Mouse (Mus musculus) midbrain, embryonic 12.5 days (tissue): ENCODE measurements around the gene Ubfd1. TPM values are rescaled to one million over a fixed set of nuclear protein-coding genes. Genes with fewer than 3 reads are reported as not detected.
"Not testable (repeated sequence)": the region's sequence is repeated elsewhere in the genome, so short reads cannot be mapped to it uniquely, and the experiment has no call there.

Experiments used
- ATAC-seq: fragments of 200-750 bp; cut with Nextera tagmentation; 2 replicates; pipeline ENCODE4 v1.8.0; 2017; ENCODE audit warnings: low read depth, moderate TSS enrichment, moderate library complexity; ENCODE audit not compliant: low FRiP score
- H3K27ac ChIP-seq: fragments of 300-500 bp; sonication (generic); replicated peaks from 2 replicates; pipeline ENCODE4 v1.5.1; 2016; ENCODE audit warnings: mild to moderate bottlenecking
- H3K27me3 ChIP-seq: fragments of 300-500 bp; sonication (generic); 2 replicates; pipeline ENCODE4 v1.6.1; 2016; ENCODE audit warnings: mild to moderate bottlenecking
- H3K36me3 ChIP-seq: fragments of 300-500 bp; sonication (generic); 2 replicates; pipeline ENCODE4 v1.6.1; 2016
- H3K4me1 ChIP-seq: fragments of 300-500 bp; sonication (generic); 2 replicates; pipeline ENCODE4 v1.6.1; 2016
- H3K4me2 ChIP-seq: fragments of 300-500 bp; sonication (generic); replicated peaks from 2 replicates; pipeline ENCODE4 v1.6.1; 2016; ENCODE audit warnings: mild to moderate bottlenecking, moderate library complexity
- H3K4me3 ChIP-seq: fragments of 300-500 bp; sonication (generic); 2 replicates; pipeline ENCODE4 v1.5.1; 2016; ENCODE audit warnings: mild to moderate bottlenecking
- H3K9ac ChIP-seq: fragments of 300-500 bp; sonication (generic); replicated peaks from 2 replicates; pipeline ENCODE4 v1.6.1; 2016; ENCODE audit warnings: mild to moderate bottlenecking, moderate library complexity
- H3K9me3 ChIP-seq: fragments of 300-500 bp; sonication (generic); 2 replicates; pipeline ENCODE4 v1.6.1; 2016; ENCODE audit warnings: mild to moderate bottlenecking
- WGBS: fragments of 180-500 bp; shearing (Covaris S2); methylation state at CpG from one replicate; pipeline ENCODE4 v1.1.7; 2016; 5-methylcytosine and 5-hydroxymethylcytosine counted together
- polyA plus RNA-seq: library from polyadenylated mRNA; unstranded; fragments of >200 nt; fragmentation: Nextera tagmentation; extraction: Ambion mirVana; gene quantifications from 2 replicates; pipeline ENCODE4 v1.2.1, GENCODE M21; 2016

Ubfd1 gene
- polyA plus RNA-seq, 1 experiment from 2014 or later: 88.6 TPM

DNA sequence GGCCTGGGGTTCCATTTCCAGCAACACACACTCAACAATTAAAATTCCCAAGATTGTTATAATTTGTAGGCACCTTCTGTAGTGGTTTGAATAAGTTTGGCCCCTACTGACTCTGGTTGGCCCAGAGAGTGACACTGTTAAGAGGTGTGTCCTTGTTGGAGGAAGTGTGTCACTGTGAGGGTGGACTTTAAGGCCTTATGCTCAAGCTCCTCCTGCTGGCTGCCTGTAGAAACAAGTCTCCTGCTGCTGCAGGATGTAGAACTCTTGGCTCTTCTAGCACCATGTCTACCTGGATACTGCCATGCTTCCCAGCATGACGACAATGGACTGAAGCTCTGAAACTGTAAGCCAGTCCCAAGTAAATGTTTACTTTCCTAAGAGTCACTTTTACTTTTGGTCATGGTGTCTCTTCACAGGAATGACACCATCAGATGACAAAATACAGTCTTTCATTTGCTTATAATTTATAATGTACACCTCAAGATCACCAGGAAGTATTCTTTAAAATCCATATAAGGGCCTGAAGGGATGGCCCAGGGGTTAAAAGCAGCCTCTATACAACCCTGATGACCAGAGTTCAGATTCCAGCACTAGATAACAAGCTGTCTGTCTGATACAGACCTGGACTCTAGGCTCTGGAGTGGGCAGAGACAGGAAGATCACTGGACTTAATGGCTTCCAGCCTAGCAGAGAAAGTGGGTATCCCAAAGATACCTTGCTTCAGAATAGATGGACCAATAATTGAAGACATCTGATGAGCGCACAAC lies 27.8 kb downstream of the Ubfd1 start:
- ATAC-seq: no peak
- H3K4me3 ChIP-seq: no peak overlapping the region
- H3K9me3 ChIP-seq: no peaks in the 10 kb centered on the region
- peaks cover 80% of the 10 kb centered on the region for H3K36me3 ChIP-seq
- no peak overlapping the region for H3K4me2 ChIP-seq
- no peaks in the 10 kb centered on the region for H3K27me3 ChIP-seq
- H3K27ac ChIP-seq: no peak overlapping the region
- no peak overlapping the region for H3K9ac ChIP-seq
- 94% methylated on average over 2 of the region's 2 CpGs for WGBS
- 0 out of 2 replicates have a peak, but pooled peaks cover under 1% of the 10 kb centered on the region for H3K4me1 ChIP-seq

GRCm38 (mm10) chr7:122098009-122098408 lies 31.0 kb downstream of the Ubfd1 start:
- Histone ChIP-seq H3K9ac (no peak overlapping the region), H3K36me3 (peaks cover 53% of the 10 kb centered on the region), H3K4me2 (no peak overlapping the region), H3K27me3 (no peaks in the 10 kb centered on the region), H3K4me3 (no peak overlapping the region), H3K27ac (no peak overlapping the region), H3K9me3 (no peaks in the 10 kb centered on the region), H3K4me1 (peaks cover 14% of the 10 kb centered on the region)
- WGBS: 96% methylated on average over 3 of the region's 3 CpGs
- ATAC-seq: no peak

GRCm38 (mm10) chr7:122099222-122099621 lies 32.2 kb downstream of the Ubfd1 start:
- H3K4me1 ChIP-seq: peaks cover 14% of the 10 kb centered on the region
- WGBS: 68% methylated on average over 4 of the region's 4 CpGs
- no peak for ATAC-seq
- H3K27me3 ChIP-seq: no peaks in the 10 kb centered on the region
- H3K4me2 ChIP-seq: no peak overlapping the region
- H3K9me3 ChIP-seq: no peaks in the 10 kb centered on the region
- no peak overlapping the region for H3K9ac ChIP-seq
- H3K36me3 ChIP-seq: peaks cover 44% of the 10 kb centered on the region
- H3K4me3 ChIP-seq: no peak overlapping the region
- no peak overlapping the region for H3K27ac ChIP-seq

GRCm38 (mm10) chr7:122101014-122101746 lies 34.2 kb downstream of the Ubfd1 start:
- Histone ChIP-seq H3K4me2 (peak overlapping the region; percentile 64), H3K9ac (peak overlapping the region; percentile 87), H3K4me3 (peak overlapping the region; percentile 77), H3K36me3 (peaks cover 24% of the 10 kb centered on the region), H3K27ac (peak overlapping the region; percentile 49; the same call in 1 of the 2 replicates), H3K4me1 (peaks cover 14% of the 10 kb centered on the region)
- WGBS: 6% methylated on average over 28 of the region's 28 CpGs
- H3K27me3 ChIP-seq, H3K9me3 ChIP-seq: not testable (repeated sequence)
- peak; percentile 79 for ATAC-seq

DNA sequence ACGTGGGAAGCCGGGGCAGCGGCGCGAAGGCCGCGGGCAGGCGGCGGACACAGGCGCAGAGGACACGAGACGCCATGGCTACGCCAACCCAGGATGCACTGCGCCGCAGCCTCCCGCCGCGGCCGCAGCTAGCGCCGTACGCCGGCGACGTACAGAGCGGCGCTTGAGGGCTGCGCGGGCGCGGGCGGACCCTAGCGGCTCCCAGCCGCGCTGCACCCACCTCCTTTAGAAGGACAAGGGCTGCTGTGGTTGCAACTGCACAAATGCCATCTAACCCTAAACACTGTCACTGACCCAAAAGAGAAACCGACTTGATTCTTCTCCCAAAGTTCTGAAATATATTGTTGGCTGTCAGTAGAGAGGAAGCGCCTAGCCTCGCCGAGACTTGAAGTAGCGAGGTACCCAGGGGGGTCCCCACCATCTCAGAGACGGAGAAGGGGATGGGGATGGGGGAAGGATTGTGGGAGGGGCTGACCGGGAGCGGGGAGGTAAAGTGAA lies 34.8 kb downstream of the Ubfd1 start, which contains the start of gene Ndufab1:
Ndufab1 (minus strand) TSS at position 140 of the 498 bp plus-strand sequence.
- Histone ChIP-seq H3K9ac (peak within 1 kb of the TSS; percentile 87), H3K9me3 (no peaks in the 10 kb centered on the region), H3K36me3 (peaks cover 18% of the 10 kb centered on the region), H3K27ac (peak within 1 kb of the TSS; percentile 49; the same call in 1 of the 2 replicates), H3K4me1 (peaks cover 14% of the 10 kb centered on the region), H3K4me3 (peak within 1 kb of the TSS; percentile 77), H3K27me3 (no peaks in the 10 kb centered on the region), H3K4me2 (peak within 1 kb of the TSS; percentile 64)
- WGBS: 0% methylated on average over 38 of the region's 43 CpGs
- peak; percentile 99 for ATAC-seq

GRCm38 (mm10) chr7:122108206-122108605 lies 41.2 kb downstream of the Ubfd1 start:
- no peaks in the 10 kb centered on the region for H3K9me3 ChIP-seq
- no peak overlapping the region for H3K4me3 ChIP-seq
- H3K4me1 ChIP-seq: no peaks in the 10 kb centered on the region
- ATAC-seq: no peak
- peaks cover 27% of the 10 kb centered on the region for H3K36me3 ChIP-seq
- no peak overlapping the region for H3K4me2 ChIP-seq
- no peak overlapping the region for H3K27ac ChIP-seq
- 98% methylated on average over 6 of the region's 6 CpGs for WGBS
- H3K27me3 ChIP-seq: no peaks in the 10 kb centered on the region
- H3K9ac ChIP-seq: no peak overlapping the region

- ATAC-seq: no peak
- H3K4me1 ChIP-seq: no peaks in the 10 kb centered on the region
- H3K4me3 ChIP-seq: no peak overlapping the region
- H3K9ac ChIP-seq: no peak overlapping the region
- peaks cover 78% of the 10 kb centered on the region for H3K36me3 ChIP-seq
- no peaks in the 10 kb centered on the region for H3K9me3 ChIP-seq
- no peak overlapping the region for H3K4me2 ChIP-seq
- WGBS: 91% methylated on average over 4 of the region's 4 CpGs
- no peak overlapping the region for H3K27ac ChIP-seq
- H3K27me3 ChIP-seq: no peaks in the 10 kb centered on the region
These were observed 56.5 kb downstream of the Ubfd1 start for GRCm38 (mm10) chr7:122123518-122123917.

GRCm38 (mm10) chr7:122125636-122126035 lies 58.7 kb downstream of the Ubfd1 start:
- H3K27ac ChIP-seq: no peak overlapping the region
- H3K4me1 ChIP-seq: no peaks in the 10 kb centered on the region
- no peaks in the 10 kb centered on the region for H3K9me3 ChIP-seq
- H3K27me3 ChIP-seq: no peaks in the 10 kb centered on the region
- WGBS: 66% methylated on average over 8 of the region's 8 CpGs
- H3K9ac ChIP-seq: no peak overlapping the region
- no peak overlapping the region for H3K4me3 ChIP-seq
- H3K36me3 ChIP-seq: peaks cover 70% of the 10 kb centered on the region
- no peak overlapping the region for H3K4me2 ChIP-seq
- no peak for ATAC-seq

DNA sequence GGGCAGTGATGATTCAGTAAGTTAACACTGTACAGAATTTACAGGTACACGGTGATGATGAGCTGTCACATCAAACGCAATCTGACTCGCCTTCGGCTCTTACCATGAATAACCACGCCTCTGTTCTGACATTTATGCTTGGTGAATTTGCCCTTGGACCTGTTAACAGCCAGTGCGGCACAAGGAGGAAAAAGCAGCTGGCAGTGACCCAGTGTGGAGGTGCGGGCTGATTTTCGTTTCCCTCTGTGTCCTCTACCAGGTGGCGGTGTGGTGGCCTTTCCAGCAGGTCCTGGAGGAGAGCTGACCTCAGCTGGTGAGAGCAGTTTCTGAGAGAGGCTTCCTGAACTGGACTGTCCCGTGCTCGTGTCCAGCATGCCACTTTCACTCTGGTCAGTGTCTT lies 60.0 kb downstream of the Ubfd1 start:
- no peaks in the 10 kb centered on the region for H3K9me3 ChIP-seq
- no peak overlapping the region for H3K9ac ChIP-seq
- H3K4me1 ChIP-seq: peaks cover 2% of the 10 kb centered on the region; the same call in 1 of the 2 replicates
- WGBS: 95% methylated on average over 11 of the region's 11 CpGs
- H3K27me3 ChIP-seq: no peaks in the 10 kb centered on the region
- H3K4me2 ChIP-seq: no peak overlapping the region
- ATAC-seq: no peak
- peaks cover 59% of the 10 kb centered on the region for H3K36me3 ChIP-seq
- no peak overlapping the region for H3K4me3 ChIP-seq
- H3K27ac ChIP-seq: no peak overlapping the region

Other genes starting within 250 kb of the Ubfd1 start
- gene Scnn1b, start 202.1 kb upstream of the Ubfd1 start, polyA plus RNA-seq: not detected in 2 replicates
- 20.7 and 21.9 TPM in 2 replicates for gene Cog7, start 85.5 kb upstream of the Ubfd1 start, polyA plus RNA-seq
- gene Gga2, start 46.0 kb upstream of the Ubfd1 start, polyA plus RNA-seq: 74.8 and 76.5 TPM in 2 replicates
- 15.2 and 15.7 TPM in 2 replicates for gene Ears2, start 88 bp downstream of the Ubfd1 start, polyA plus RNA-seq
- gene Ndufab1, start 34.7 kb downstream of the Ubfd1 start, polyA plus RNA-seq: 567 and 632 TPM in 2 replicates
- gene Palb2, start 65.8 kb downstream of the Ubfd1 start, polyA plus RNA-seq: 19.1 and 20.5 TPM in 2 replicates
- gene Dctn5, start 65.9 kb downstream of the Ubfd1 start, polyA plus RNA-seq: 129 and 133 TPM in 2 replicates
- 124 and 133 TPM in 2 replicates for gene Plk1, start 92.3 kb downstream of the Ubfd1 start, polyA plus RNA-seq
- gene Ern2, start 119.0 kb downstream of the Ubfd1 start, polyA plus RNA-seq: 0.29 and 0.32 TPM in 2 replicates
- gene Chp2, start 152.3 kb downstream of the Ubfd1 start, polyA plus RNA-seq: 0.22 and 0.51 TPM in 2 replicates
- 24.2 and 25.3 TPM in 2 replicates for gene Prkcb, start 221.6 kb downstream of the Ubfd1 start, polyA plus RNA-seq